Mouse (Mus musculus): Measurements from ENCODE around the gene Psma1. TPM values are rescaled to one million over a fixed set of nuclear protein-coding genes. Genes with fewer than 3 reads are reported as not detected.

The Psma1 gene
- 100 to 1,000 TPM in 1 of 2 experiments, 10 to 100 TPM in 1; 100.0 to 105 TPM for total RNA-seq (2023)

DNA sequence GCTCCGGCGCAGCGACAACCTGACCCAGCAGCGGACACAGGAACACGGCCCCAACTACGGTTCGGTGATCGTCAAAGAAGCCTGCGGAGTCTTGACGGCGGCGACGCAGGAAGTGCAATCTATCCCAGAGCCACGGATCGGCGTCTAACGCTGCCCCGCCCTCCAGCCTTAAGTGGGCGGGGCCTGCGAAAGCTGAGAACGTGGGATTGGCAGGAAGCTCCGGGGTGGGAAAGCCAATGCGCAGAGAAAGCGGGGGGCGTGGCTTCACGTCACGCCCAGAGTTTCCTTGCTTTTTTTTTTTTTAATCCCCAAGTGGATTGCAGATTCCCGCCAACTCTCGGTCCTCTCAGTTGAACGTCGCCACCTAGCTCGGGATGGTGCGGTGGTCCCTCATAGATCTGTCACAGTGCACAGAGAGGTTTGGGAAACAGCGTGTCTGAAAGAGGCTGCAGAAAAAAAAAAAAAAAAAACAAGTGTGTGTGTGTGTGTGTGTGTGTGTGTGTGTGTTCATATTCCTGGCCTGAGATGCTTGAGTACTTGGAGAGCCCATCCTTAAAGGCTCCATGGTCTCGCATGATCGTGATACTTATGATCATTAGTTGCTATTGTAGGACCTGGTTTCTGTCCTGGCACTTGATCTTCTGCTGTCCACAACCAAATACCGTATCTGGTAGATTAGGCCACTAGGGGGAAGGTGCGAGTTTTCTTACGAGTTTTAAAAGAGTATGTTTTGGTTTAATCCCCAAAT, at the start of gene Psma1:
Gene Psma1 (minus strand): TSS at position 114 of the 748 bp plus-strand sequence.

DNA sequence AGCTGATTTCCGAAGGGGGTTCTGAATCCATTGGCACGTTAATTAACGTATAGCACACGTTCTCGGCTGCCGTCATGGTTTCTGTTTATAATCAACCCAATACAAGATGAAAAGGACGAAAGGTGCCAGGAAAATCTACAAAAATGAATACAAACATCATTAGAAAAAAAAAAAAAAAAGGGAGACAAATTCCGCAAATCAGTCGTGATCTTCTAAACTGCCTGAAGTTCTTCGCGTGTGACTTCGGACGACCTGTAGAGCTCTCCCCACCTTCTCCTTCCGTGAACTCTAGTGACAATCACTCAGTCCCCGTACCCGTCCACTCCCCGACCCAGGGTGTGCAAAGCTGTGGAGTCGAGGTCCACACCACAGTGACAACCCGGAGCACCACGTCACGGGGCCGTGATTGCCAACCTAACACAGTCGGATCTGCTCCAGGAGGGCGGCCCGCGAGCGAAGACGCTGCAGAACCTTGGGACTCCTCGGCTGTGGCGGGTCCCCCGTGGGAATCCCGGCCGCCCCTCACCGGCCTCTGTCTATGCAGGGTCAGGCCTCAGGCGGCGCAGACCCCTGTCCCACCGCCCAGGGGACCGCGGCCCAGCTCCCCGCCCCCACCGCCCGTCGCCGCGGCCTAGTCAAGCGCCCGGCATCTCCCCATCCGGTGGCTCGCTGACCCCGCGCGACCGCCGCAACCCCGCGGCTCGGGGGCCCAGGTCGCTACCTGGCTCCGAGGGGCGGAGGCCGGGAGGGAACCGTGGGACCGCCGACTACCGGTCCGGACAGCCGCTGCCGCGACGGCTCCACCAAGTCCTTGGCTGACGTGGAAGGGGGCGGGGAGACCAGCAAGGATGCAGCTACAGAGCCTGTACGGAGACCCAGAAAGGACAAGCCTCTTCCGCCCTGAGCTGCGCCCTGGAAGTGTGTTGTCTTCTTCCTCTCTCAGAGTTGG, 21.8 kb downstream of the Psma1 start, which contains the start of gene Copb1:
Gene Copb1 (minus strand): TSS at position 827 of the 949 bp plus-strand sequence.

Other genes starting within 250 kb of the Psma1 start
- gene Rras2, start 158.3 kb downstream of the Psma1 start, total RNA-seq (2023): 1 to 10 TPM; 7.1 to 7.4 TPM
- 10 to 100 TPM; 84.5 to 87.5 TPM for gene Copb1, start 21.4 kb downstream of the Psma1 start, total RNA-seq (2023)
- gene Pde3b, start 139.2 kb upstream of the Psma1 start, total RNA-seq (2023): 10 to 100 TPM in 1 of 2 experiments, 1 to 10 TPM in 1; 9.3 to 11.2 TPM